Mouse (Mus musculus): Measurements from ENCODE around the gene Map4k4.

DNA sequence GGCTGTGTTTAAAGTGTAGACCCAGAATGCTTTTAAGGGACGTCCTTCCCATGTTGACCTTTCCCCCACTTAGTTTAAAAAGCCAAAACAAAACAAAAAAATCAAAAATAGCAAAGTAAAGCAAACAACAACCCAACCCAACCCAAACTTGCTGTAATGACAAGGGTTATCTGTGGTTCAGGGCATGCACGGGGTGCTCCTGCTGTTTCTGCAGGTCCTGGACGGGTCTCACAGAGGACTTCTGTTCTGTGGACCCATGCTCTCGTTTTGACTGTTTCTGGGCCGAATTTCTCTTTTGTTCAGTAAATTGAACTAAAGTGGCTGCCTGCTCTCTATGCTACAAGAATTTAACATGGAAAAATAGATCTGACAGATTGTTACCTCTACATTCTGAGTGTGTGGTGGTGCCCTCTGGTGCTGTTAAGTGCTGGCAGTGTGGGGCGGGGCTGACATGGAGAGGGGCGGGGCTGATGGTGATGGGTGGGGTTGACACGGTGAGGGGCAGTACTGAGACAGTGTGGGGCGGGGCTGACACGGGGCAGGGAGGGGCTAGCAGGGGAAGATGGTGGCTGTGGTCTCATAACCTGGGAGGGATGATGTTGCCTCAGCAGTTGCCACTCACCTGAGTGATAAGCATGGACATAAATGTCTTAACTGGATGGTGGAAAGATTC, 49.2 kb downstream of the Map4k4 start:
- no peak for TF ChIP-seq POLR2A (IDR thresholded peaks at IDR 0.05; ENCODE audit: insufficient read length, low read depth)
- TF ChIP-seq E2F4 (IDR thresholded peaks at IDR 0.05; ENCODE audit: insufficient read depth) = no peak
- no peak for TF ChIP-seq TCF12 (IDR thresholded peaks at IDR 0.05; ENCODE audit: insufficient read depth, poor library complexity, severe bottlenecking)
- no peak for TF ChIP-seq MYOG (IDR thresholded peaks at IDR 0.05; ENCODE audit: control insufficient read depth in 1 of 3, insufficient read depth in 1 of 3, insufficient read length in 2 of 3, low read depth in 2 of 3)
- TF ChIP-seq USF1 (IDR thresholded peaks at IDR 0.05; ENCODE audit: low read depth) = no peak
- TF ChIP-seq REST (IDR thresholded peaks at IDR 0.05; ENCODE audit: insufficient read depth, insufficient read length) = no peak
- peak; percentile 43 for TF ChIP-seq POLR2AphosphoS2 (IDR thresholded peaks at IDR 0.05; ENCODE audit: insufficient read length, low read depth)
- TF ChIP-seq CEBPB (IDR thresholded peaks at IDR 0.05; ENCODE audit: insufficient read depth, poor library complexity, severe bottlenecking) = no peak
- TF ChIP-seq MAX (IDR thresholded peaks at IDR 0.05; ENCODE audit: low read depth) = no peak
- no peak for TF ChIP-seq SRF (IDR thresholded peaks at IDR 0.05; ENCODE audit: control insufficient read depth, insufficient read length, low read depth)
- no peak for TF ChIP-seq MYOD1 (IDR thresholded peaks at IDR 0.05; ENCODE audit: control insufficient read depth in 1 of 3, insufficient read length in 2 of 3, low read depth in 2 of 3)
- no peak for TF ChIP-seq TCF3 (IDR thresholded peaks at IDR 0.05; ENCODE audit: insufficient read length, low read depth)
